Mouse (Mus musculus) midbrain, embryonic 16.5 days (tissue): ENCODE data around the gene Leng9. TPM values are rescaled to one million over a fixed set of nuclear protein-coding genes. Genes with fewer than 3 reads are reported as not detected.
"Not testable (repeated sequence)": the region's sequence is repeated elsewhere in the genome, so short reads cannot be mapped to it uniquely, and the experiment has no call there.

Experiments used
- ATAC-seq: fragments of 200-750 bp; cut with Nextera tagmentation; 2 replicates; pipeline ENCODE4 v1.8.0; 2017; ENCODE audit warnings: moderate TSS enrichment
- H3K27ac ChIP-seq: fragments of 300-500 bp; sonication (generic); 2 replicates; pipeline ENCODE4 v1.5.1; 2014; ENCODE audit warnings: mild to moderate bottlenecking, low read length, mixed read lengths
- H3K27me3 ChIP-seq: fragments of 300-500 bp; sonication (generic); 2 replicates; pipeline ENCODE4 v1.6.1; 2014; ENCODE audit warnings: low read depth, low read length, mixed read lengths; ENCODE audit not compliant: control insufficient read depth, insufficient read depth
- H3K36me3 ChIP-seq: fragments of 300-500 bp; sonication (generic); 2 replicates; pipeline ENCODE4 v1.6.1; 2014; ENCODE audit warnings: mild to moderate bottlenecking, low read length, moderate library complexity, mixed read lengths; ENCODE audit not compliant: control insufficient read depth, insufficient read depth
- H3K4me1 ChIP-seq: fragments of 300-500 bp; sonication (generic); 2 replicates; pipeline ENCODE4 v1.6.1; 2014; ENCODE audit warnings: mild to moderate bottlenecking, low read length, mixed read lengths; ENCODE audit not compliant: control insufficient read depth, insufficient read depth
- H3K4me2 ChIP-seq: fragments of 300-500 bp; sonication (generic); 2 replicates; pipeline ENCODE4 v1.6.1; 2014; ENCODE audit warnings: mild to moderate bottlenecking, low read length, mixed read lengths
- H3K4me3 ChIP-seq: fragments of 300-500 bp; sonication (generic); 2 replicates; pipeline ENCODE4 v1.5.1; 2014; ENCODE audit warnings: low read depth, mild to moderate bottlenecking, low read length, moderate library complexity, mixed read lengths
- H3K9ac ChIP-seq: fragments of 300-500 bp; sonication (generic); 2 replicates; pipeline ENCODE4 v1.6.1; 2014; ENCODE audit warnings: low read depth, low read length, mixed read lengths
- H3K9me3 ChIP-seq: fragments of 300-500 bp; sonication (generic); replicated peaks from 2 replicates; pipeline ENCODE4 v1.6.1; 2014; ENCODE audit warnings: mild to moderate bottlenecking, low read length, mixed read lengths; ENCODE audit not compliant: control insufficient read depth, poor library complexity, severe bottlenecking
- WGBS: fragments of 180-500 bp; shearing (Covaris S2); extraction: QIAGEN DNeasy Blood & Tissue Kit; methylation state at CpG from one replicate; pipeline ENCODE4 v1.1.7; 2014; 5-methylcytosine and 5-hydroxymethylcytosine counted together
- polyA plus RNA-seq: library from polyadenylated mRNA; unstranded; fragments of >200 nt; fragmentation: Nextera tagmentation; extraction: Ambion mirVana; gene quantifications from 2 replicates; pipeline ENCODE4 v1.2.1, GENCODE M21; 2015

The Leng9 gene
- polyA plus RNA-seq, result 4.9 and 5.3 TPM in 2 replicates

- H3K27me3 ChIP-seq, result peaks cover 10% of the 10 kb centered on the region
- peaks cover 19% of the 10 kb centered on the region for H3K36me3 ChIP-seq
- H3K4me1 ChIP-seq, result peaks cover 25% of the 10 kb centered on the region
- H3K4me3 ChIP-seq, result peak within 1 kb of the TSS; percentile 82
- H3K4me2 ChIP-seq, result peak within 1 kb of the TSS; percentile 100
- H3K9me3 ChIP-seq, result no peaks in the 10 kb centered on the region
- H3K27ac ChIP-seq, result peak within 1 kb of the TSS; percentile 92
- WGBS, result under 1% methylated on average over 14 of the region's 14 CpGs
- H3K9ac ChIP-seq, result peak within 1 kb of the TSS; percentile 93
- ATAC-seq, result peak; percentile 40
These were observed at the start of gene Leng9 for GRCm38 (mm10) chr7:4150059-4150541. Leng9 (minus strand) TSS chr7:4150374.

GRCm38 (mm10) chr7:4178438-4178837, 28.3 kb upstream of the Leng9 start:
- Histone ChIP-seq H3K36me3 (no peaks in the 10 kb centered on the region), H3K4me1 (no peaks in the 10 kb centered on the region), H3K27ac (no peak overlapping the region), H3K27me3 (no peaks in the 10 kb centered on the region), H3K4me2 (no peak overlapping the region), H3K4me3 (no peak overlapping the region), H3K9me3 (no peaks in the 10 kb centered on the region), H3K9ac (no peak overlapping the region)
- no peak for ATAC-seq
- WGBS, result 45% methylated on average over 3 of the region's 3 CpGs

GRCm38 (mm10) chr7:4170193-4170938, 20.2 kb upstream of the Leng9 start:
- H3K27ac ChIP-seq, result no peak overlapping the region
- H3K9me3 ChIP-seq, result no peaks in the 10 kb centered on the region
- no peaks in the 10 kb centered on the region for H3K36me3 ChIP-seq
- H3K4me1 ChIP-seq, result no peaks in the 10 kb centered on the region
- H3K4me3 ChIP-seq, result no peak overlapping the region
- ATAC-seq, result no peak
- H3K9ac ChIP-seq, result no peak overlapping the region
- WGBS, result 83% methylated on average over 6 of the region's 6 CpGs
- no peak overlapping the region for H3K4me2 ChIP-seq
- no peaks in the 10 kb centered on the region for H3K27me3 ChIP-seq

GRCm38 (mm10) chr7:4167098-4167497, 16.9 kb upstream of the Leng9 start:
- Histone ChIP-seq H3K9ac (no peak overlapping the region), H3K9me3 (no peaks in the 10 kb centered on the region), H3K27ac (no peak overlapping the region), H3K27me3 (0 out of 2 replicates have a peak, but pooled peaks cover 3% of the 10 kb centered on the region), H3K36me3 (no peaks in the 10 kb centered on the region), H3K4me1 (peaks cover 8% of the 10 kb centered on the region; the same call in 1 of the 2 replicates), H3K4me3 (no peak overlapping the region), H3K4me2 (no peak overlapping the region)
- ATAC-seq, result no peak

GRCm38 (mm10) chr7:4165286-4165685, 15.1 kb upstream of the Leng9 start:
- Histone ChIP-seq H3K36me3 (no peaks in the 10 kb centered on the region), H3K9me3 (no peaks in the 10 kb centered on the region), H3K9ac (0 out of 2 replicates have a peak overlapping the region, but pooled peaks have one; percentile 7), H3K4me3 (no peak overlapping the region), H3K27me3 (0 out of 2 replicates have a peak, but pooled peaks cover 3% of the 10 kb centered on the region), H3K4me1 (peaks cover 8% of the 10 kb centered on the region; the same call in 1 of the 2 replicates), H3K27ac (no peak overlapping the region), H3K4me2 (no peak overlapping the region)
- ATAC-seq, result no peak
- 18% methylated on average over 3 of the region's 3 CpGs for WGBS

GRCm38 (mm10) chr7:4164090-4164910, 14.1 kb upstream of the Leng9 start, which contains the start of gene Cdc42ep5:
Cdc42ep5 (minus strand) TSS chr7:4164860.
- ATAC-seq, result peak; percentile 78
- WGBS, result under 1% methylated on average over 18 of the region's 20 CpGs
- Histone ChIP-seq H3K9ac (0 out of 2 replicates have a peak within 1 kb of the TSS, but pooled peaks have one; percentile 43), H3K4me1 (peaks cover 8% of the 10 kb centered on the region; the same call in 1 of the 2 replicates), H3K4me2 (peak within 1 kb of the TSS; percentile 51), H3K36me3 (no peaks in the 10 kb centered on the region), H3K27me3 (0 out of 2 replicates have a peak, but pooled peaks cover 3% of the 10 kb centered on the region), H3K4me3 (peak within 1 kb of the TSS; percentile 28), H3K27ac (no peak within 1 kb of the TSS), H3K9me3 (no peaks in the 10 kb centered on the region)

GRCm38 (mm10) chr7:4163571-4164072, 13.4 kb upstream of the Leng9 start:
- WGBS, result 6% methylated on average over 11 of the region's 11 CpGs
- peaks cover 8% of the 10 kb centered on the region; the same call in 1 of the 2 replicates for H3K4me1 ChIP-seq
- peak overlapping the region; percentile 51 for H3K4me2 ChIP-seq
- H3K27ac ChIP-seq, result no peak overlapping the region
- H3K36me3 ChIP-seq, result no peaks in the 10 kb centered on the region
- 0 out of 2 replicates have a peak, but pooled peaks cover 3% of the 10 kb centered on the region for H3K27me3 ChIP-seq
- peak overlapping the region; percentile 28 for H3K4me3 ChIP-seq
- no peak overlapping the region for H3K9ac ChIP-seq
- ATAC-seq, result 0 out of 2 replicates have a peak, but pooled peaks have one; percentile 25
- H3K9me3 ChIP-seq, result no peaks in the 10 kb centered on the region

GRCm38 (mm10) chr7:4161596-4161995, 11.4 kb upstream of the Leng9 start:
- H3K4me2 ChIP-seq, H3K9ac ChIP-seq, H3K27me3 ChIP-seq, H3K4me1 ChIP-seq, H3K4me3 ChIP-seq, H3K36me3 ChIP-seq, ATAC-seq, H3K27ac ChIP-seq, H3K9me3 ChIP-seq: not testable (repeated sequence)
- 97% methylated on average over 4 of the region's 4 CpGs for WGBS
